Mouse (Mus musculus): ENCODE data around the gene Zmiz1.

Gene Zmiz1

DNA sequence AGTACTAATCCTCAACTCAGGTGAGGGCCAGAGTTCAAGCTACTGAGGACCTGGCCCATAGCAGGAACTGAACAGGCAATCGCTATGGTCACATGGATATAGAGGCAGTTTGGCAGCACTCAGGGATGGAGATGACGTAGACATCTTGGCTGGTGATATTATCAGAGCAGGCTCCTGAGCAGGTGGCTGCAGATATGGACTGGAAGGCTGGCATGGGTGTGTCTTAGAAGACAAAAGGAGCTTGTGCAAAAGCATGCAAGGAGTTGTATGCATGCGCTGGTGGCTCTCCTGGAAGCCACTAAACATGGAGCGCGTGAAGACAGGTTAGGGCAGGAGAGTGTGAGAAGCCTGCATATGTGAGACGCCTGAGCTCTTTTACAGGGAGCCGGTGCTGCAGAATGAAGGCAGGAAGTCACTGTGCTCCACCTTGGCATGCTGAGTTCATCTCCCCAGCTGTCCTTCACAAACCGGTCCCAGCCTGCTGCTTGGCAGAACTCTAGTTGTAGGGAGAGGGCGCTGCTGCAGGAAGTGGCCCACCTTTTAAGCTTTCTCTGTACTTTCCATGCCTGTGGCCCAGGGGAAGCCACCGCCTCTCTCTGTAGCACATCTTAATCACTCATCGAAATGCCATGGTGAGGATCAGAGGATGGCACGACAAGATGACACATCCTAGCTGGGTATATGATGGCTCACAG is 4.8 kb upstream of the Zmiz1 start:
- DNase-seq (ENCODE audit: low spot score in 2 of 2) = no peak

DNA sequence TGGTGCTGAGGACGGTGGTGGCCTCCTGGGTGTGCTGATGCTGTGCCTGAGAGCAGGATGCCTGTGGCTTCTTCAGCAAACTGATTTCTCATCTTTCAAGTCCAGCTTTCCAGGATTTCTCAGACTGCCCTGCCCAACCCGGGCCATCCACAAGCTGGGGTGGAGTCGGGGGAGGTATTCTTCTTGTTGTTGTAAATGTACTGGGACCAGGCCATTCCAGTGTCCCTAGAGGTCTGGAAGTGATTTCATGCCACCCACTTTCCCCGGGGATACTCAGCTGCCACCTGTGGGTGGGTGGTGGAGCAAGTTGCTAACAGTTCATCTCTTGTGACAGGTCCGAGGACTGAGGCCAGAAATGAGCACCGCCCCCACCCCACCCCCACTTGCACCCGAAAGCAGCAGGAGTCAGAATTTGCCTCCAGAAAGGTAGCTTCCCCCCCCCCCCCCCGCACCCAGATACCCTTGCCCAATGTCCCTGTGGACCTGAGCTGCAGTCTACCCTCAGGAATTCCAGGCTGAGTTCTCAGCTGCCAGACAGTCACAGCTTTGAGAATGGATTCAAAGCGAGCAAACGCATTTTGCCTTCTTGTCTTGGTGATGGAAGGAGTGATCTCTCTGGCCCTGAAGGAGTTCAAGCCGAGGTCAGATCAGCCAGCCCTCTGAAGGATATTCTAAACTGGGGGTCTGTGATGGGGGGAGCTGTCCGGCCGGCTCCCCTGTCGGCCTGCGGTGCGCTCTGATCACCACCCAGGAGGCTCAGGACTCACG is 2.1 kb upstream of the Zmiz1 start:
- no peak for DNase-seq (ENCODE audit: low spot score in 2 of 2)

DNA sequence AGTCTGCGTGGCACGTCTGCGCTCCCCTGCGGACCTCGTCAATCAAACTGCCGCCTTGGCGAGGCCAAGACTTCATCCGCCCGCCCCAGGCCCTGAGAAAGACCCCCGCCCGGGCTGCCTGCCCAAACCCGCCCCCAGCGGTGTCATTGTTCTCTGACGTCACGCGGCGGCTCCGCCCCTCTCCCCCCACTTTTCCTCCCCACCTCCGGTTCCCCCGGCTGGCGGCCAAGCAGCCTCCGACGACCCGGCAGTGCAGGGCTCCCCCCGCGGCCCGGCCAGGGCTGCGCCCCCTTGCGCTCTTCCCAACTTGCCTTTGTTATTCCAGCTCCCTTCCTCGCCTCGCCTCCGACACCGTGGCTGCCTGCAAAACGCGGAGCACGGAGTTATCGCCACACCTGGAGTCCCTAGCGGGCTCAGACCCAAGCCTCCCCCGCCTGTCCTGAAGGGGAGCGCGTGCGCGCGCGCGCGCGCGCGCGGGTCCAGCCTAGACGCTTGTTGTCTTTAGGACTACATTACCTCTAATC is 1.5 kb upstream of the Zmiz1 start:
- peak; percentile 81 to 82 for DNase-seq (ENCODE audit: low spot score in 2 of 2)

DNA sequence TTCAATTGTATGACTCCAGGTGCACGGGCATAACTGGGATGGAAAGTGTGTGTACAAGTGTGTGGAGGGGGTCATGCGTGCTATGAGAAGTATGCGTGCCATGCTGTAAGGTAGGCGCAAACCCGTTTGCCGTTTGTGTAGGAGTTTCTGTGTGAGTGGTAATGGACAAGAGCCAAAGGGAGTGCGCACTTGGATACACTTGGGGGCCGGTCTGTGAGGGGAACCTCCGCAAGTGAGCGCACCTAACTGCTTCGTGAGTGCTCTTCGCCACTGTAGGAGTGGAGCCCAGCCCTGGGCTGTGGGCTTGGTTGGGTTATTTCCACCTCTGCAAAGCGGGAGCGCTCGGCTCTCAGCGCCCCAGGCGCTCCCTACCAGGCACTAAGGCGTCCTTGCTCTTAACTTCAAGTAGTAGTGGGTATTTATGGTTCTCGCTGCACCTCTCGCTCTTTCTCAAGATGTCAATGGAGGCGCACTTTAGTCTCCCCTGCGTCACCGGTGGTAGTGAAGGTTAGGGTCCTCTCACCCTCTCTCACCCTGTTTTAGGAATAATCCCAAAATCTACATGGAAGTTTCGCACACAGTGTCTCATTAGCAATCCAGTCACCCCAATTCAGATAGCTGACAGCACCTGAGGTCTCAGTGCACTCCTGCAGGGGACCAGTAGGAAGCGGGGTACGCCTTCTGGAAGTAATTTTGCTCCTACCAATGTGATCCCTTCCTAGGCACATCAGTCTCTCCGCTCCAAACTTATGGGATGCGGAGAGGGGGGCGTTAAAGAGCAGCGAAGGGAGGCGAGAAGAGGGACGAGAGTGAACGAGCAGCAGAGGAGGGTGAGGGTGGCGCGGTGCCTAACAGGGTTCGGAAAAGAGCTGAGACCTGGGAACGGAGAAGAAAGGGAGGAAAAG is 622 bp upstream of the Zmiz1 start:
- DNase-seq (ENCODE audit: low spot score in 2 of 2) = peak in 1 of 2 experiments; percentile 44

DNA sequence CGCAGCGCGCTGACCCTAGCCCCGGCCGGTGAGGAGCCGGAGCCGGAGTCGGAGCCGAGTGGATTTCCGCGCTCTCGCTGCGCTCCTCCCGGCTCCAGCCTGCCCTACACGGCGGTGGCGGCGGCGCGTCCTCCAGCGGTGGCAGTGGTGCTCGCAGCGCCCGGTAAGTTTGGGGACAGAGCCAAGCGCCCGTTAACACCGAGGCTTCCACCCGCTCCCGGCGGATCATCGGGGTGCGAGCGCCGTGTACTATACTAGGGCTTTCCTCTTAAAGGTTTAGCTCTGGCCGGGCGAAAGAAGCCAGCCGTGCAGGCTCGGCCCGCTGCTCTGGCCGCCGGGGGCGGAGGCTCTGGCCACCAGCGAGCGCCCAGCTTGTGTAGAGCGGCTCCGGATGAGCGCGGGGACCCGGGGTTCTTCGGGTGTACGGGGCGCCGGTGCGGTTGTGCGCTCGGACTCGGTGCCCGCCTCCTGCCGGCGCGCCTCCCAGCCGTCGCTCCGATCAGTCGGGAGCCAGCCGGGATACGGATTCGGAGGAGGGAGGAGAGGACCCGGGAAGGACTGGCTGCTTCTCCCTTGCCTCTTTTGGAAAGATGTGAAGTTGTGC is 511 bp downstream of the Zmiz1 start:
- DNase-seq (ENCODE audit: low spot score in 2 of 2) = peak; percentile 69 to 71

DNA sequence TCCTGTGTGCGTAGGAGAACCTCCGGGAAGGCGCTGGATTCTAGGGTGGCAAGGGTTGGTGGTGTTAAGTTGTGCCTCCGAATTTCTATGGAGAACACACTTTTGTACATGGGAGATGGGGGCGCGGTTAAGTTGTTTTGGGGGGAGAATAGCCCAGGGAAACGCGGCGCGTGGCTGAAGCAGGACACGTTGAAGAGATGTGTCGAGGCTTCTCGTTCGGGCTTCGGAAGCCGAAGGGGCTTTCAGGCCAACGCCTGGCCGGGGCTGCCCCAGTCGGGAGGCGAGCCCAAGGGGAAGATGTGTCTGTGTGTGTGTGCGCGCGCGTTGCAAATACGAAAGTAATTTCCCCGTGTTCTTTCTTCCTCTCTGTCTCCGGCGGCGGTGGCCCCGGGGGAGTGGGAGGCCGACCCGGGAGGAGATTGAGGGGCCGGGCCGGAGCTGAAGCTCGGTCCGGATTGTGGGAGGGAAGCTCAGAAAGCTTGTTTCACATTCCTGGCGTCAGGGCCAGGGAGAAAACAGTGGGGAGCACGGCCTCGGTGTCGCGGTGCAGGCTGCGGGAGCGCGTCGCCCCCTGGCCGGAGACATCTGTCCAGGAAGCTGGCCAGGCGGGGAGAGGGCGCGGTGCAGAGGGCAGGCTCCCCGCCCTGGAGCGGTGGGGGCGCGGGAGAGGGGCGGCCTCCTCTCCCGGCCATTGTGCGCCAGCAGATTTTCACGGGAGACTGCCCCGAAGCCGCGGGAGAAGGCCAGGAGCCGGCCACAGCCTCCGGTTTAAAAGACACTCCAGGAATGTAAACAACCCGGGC is 1.2 kb downstream of the Zmiz1 start:
- peak; percentile 77 to 79 for DNase-seq (ENCODE audit: low spot score in 2 of 2)

DNA sequence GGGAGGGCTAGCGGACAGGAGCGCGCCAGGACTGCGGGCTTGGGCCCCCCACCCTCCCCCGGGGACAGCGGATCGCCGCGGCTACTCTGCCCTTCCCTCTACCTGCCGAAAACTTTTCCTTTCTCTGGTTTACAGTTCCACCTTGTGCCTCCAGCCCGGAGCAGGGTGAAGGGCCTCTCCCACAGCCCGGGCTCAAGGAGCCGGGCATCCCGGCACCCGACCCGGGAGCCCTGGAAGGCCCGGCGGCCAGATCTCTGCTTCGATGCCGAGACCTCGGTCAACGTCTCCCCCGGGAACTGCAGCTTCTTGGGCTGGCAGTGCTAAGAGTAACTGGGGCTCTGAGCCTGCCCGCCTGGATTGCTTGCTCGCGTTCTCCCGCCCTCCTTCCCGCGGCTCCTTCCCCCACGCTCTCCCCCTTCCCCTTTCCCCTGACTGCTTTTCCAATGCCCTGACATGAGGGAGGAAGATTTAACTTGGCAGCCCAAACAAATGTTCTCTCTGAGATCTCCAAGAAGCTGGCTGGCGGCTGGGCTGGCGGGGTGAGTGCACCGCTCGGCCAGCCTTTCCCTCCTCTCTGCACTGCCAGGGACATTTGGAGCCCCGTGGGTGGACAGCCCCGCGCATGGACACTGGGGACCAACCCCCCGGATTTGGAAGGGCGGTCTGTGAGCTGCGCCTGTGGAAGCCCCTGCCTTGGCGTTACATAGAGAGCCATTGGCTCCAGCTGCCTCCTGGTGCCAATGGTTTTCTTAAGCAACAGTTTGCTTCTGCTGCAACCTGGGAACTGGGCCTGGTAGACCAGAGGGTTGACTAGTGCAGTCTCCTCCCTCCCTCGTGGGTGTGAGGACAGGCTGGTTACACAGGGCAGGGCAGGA is 2.1 kb downstream of the Zmiz1 start:
- peak; percentile 39 to 49 for DNase-seq (ENCODE audit: low spot score in 2 of 2)

DNA sequence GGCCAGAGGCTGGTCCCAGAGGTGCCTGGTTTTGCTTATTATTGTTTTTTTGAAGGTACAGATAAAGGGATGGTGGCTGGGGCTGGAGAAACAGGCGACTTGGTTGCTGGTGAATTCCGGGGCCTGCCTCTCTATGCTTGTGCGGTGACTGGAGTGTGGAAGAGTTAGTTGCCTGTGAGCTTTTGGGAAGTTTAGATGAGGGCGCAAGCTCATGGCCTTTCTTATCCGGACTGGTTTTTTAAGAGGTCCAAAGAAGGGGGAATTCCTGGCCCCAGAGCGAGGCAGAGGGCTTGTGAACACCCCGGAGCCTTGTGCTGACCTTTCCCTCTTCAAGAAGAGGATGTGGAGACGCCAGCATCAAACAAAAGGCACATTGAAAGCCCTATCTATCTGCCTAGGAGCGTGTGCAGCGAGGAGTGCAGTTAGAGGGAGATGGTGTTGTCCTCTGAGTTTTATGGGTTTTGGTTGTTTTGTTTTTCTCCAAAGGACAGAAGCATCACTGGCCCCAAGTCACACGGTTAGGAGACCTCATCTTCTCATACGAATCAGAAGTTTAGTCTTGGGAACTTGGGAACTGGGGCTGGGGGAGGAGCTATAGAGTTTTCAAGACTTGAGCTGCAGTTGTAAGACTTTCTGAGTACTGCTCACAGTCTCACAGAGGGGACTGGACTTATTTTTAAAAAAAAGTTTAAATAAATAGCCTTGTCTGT is 2.8 kb downstream of the Zmiz1 start:
- DNase-seq (ENCODE audit: low spot score in 2 of 2) = no peak

DNA sequence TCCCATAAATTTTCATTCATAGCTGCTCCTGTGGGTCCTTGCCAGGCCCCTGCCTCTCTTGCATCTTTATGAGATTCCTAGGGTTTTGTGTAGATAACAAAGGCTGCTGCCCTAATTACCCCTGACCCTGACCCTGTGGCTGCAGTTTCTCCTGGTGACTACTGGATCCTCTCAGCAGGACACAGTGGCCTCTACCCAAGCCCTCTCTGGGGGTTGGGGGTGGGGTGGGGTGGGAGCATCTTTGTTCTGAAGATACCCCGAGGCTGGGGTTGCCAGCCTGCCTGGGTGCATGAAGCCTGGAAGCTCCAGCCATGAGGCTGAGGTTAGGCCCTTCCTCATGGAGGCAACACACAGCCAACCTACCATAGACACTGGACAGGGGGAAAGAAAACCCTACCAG is 4.0 kb downstream of the Zmiz1 start:
- DNase-seq (ENCODE audit: low spot score in 2 of 2) = no peak

DNA sequence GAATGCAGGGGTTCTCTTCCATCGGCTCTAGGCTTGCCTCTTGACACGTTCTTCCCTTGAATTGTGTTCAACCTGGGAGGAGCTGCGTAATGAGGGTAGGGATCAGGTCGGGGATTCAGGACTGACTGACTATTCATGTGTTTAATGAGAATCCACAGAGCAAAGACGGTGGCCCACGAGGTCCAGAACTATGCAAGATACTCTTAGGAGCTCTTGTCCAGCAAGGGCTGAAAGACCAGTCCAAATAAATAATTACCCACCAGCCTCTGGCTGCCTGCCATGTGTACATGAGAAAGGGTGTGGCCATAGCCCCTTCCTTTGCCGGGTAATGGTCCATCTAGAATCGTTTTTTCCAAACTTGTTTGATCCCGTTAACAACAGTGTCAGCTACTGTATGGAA is 4.9 kb downstream of the Zmiz1 start:
- DNase-seq (ENCODE audit: low spot score in 2 of 2) = no peak

DNA sequence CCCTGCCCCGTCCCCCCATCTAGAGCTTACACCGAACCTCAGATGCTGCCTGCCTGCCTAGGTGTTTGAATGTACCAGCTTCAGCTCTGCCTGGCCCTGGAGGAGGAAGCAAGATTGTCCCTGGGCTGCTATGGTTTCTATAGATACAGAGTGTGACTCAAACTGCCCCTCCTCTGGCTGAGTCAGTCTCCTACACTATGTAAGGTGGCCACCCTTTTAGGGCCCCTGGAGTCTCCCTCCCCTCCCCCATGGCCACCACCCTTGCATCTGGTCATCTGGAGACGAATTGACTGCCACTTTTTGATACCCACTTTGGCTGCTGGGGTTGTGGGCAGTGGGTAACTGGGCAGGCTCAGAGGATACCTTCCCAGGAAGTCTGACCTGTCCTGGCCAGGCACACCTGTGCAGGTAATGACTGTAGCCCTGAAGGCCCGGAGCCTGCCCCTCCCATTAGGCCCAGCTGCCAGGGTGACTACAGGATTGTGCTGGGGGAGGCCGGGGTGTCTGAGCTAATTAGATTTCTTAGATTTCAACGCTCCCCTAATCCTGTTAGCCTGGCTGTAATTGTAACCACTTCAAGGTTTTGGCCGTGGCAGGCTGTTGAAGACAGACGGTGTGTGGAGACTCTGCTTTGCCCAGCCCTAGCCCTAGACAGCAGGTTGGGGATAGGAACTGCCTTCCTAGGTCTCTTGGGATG is 5.8 kb downstream of the Zmiz1 start:
- no peak for DNase-seq (ENCODE audit: low spot score in 2 of 2)

DNA sequence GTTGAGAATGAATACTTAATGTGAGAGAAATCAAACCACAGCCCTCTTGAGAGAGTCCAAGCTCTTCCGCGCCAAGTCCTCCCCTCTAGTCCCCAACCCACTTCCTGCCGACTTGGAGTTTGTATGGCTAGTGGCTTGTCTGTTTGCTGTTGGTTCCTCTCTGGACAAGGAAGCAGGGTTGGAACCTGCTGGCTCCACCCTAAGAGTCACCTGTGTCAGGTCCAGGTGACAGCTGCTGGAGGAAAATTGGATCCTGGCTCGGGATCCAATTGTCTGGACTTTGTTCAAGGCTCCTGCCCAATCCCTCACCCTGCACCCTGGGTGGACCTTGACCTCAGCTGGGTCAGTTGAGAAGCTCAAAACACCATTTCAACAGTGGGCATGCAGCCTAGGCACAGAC is 7.4 kb downstream of the Zmiz1 start:
- no peak for DNase-seq (ENCODE audit: low spot score in 2 of 2)

DNA sequence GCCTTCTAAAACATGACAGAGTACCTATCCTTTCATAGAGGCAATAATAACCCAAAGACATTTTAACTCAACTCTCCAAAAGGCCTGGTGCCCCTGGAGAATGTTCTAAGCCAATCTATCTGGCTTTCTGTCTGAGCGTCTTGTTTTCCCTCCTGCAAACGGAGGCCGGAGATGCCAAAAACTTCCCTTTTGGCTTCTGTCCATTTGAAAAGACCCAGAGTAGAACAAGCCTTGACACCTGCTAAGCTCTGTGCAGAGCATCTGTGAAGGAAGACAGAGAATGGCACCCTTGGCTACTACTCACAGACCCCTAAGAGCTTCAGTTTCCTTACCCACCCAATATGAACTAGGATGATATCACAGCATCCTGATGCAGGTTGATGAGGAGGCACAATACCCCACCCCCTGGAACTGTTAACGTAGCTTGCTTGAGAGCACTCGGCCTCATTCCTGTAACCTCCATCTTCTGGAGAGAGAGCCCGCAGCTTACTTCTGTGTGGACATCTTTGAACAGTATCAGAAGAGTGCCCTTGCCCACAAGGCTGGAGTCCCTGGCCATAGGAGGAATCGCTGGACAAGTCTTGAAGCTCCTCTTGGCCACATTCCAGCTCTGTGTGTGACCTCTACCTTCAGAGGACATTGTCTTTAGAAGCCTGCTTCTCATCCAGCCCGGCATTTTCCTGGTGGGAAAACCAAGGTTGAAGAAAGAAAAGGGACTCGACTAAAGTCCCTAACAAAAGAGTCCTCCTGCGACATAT is 9.1 kb downstream of the Zmiz1 start:
- DNase-seq (ENCODE audit: low spot score in 2 of 2) = no peak

DNA sequence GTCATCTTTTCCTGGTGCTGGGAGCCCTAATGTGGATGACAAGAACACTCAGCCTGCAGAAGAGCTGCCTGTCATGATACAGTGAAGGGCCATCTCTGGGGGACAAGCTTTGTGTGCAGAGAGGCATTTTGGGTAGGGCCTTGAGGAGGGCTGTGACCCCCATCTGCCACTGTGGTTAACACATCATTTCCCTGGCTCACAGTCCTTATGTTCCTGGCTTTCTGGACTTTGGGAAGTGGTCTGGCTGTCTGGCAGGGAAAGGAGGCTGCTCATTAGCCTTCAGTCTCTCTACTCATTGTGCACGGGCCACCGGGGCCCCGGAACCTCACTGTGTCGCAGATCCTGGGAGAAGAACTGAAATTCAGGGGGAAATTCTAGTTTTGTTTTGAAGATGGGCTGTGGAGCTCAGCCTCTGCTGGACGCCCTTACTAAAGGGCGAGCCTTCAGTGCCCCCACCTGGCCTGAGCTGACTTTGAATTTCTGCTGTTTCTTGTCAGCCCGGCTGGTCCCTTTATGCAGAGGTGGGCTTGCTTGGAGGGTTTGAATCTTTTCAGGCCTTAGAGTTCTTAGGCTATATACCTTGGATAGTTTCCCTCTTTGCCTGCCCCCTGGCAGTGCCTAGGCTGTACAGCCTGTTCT is 10.0 kb downstream of the Zmiz1 start:
- DNase-seq (ENCODE audit: low spot score in 2 of 2) = no peak

DNA sequence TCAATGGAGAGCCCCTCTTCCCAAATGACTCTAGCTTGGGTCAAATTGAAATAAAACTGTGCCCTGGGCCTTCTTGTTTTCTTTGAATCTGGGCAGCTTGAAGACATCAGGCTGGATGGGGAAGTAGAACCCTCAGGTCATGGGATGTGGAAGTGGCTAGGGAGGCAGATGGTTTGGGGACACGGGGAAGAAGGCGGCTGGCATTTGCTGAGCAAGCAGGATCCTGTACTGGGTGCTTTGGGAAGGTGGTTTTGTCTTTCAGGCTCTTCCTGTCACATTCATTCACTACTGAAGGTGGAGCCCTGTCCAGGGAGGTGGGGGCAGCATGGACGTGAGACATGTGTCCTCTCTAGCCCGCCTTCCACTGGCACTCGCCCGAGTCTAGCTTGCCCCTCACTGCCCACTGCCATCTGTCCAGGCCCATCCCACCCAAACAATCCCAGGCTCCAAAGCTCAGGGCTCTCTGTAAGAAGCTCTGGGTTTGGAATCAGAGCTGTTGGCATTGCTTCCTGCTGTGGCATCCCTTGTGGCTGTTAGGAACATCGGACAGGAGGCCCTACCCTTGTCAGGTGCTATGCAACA is 11.3 kb downstream of the Zmiz1 start:
- no peak for DNase-seq (ENCODE audit: low spot score in 2 of 2)

DNA sequence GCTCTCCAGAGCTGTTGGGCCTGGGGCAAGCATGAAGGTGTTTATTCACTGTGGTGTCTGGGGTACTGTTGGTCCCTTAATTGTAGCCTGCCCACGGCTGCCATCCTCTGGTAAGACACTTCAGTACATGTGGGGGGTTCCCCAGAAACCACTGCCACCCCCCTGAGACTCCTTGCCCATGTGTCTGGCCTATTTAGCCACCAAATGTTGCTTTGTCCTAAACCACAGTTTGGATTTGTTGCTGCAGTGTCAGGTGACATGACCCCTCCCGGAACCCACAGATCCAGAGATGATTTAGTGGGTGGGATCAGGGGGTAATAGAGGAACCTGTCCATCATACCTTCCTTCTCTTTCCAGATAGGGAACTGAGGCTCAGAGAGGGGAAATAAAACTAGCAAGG is 12.1 kb downstream of the Zmiz1 start:
- DNase-seq (ENCODE audit: low spot score in 2 of 2) = peak; percentile 61 to 62

Data from spleen, postnatal 36 days (tissue).